Mouse (Mus musculus): ENCODE measurements around the gene Zeb2. TPM values are rescaled to one million over a fixed set of nuclear protein-coding genes. Genes with fewer than 3 reads are reported as not detected.

Zeb2 gene
- polyA plus RNA-seq, 1 experiment: 25.6 TPM

DNA sequence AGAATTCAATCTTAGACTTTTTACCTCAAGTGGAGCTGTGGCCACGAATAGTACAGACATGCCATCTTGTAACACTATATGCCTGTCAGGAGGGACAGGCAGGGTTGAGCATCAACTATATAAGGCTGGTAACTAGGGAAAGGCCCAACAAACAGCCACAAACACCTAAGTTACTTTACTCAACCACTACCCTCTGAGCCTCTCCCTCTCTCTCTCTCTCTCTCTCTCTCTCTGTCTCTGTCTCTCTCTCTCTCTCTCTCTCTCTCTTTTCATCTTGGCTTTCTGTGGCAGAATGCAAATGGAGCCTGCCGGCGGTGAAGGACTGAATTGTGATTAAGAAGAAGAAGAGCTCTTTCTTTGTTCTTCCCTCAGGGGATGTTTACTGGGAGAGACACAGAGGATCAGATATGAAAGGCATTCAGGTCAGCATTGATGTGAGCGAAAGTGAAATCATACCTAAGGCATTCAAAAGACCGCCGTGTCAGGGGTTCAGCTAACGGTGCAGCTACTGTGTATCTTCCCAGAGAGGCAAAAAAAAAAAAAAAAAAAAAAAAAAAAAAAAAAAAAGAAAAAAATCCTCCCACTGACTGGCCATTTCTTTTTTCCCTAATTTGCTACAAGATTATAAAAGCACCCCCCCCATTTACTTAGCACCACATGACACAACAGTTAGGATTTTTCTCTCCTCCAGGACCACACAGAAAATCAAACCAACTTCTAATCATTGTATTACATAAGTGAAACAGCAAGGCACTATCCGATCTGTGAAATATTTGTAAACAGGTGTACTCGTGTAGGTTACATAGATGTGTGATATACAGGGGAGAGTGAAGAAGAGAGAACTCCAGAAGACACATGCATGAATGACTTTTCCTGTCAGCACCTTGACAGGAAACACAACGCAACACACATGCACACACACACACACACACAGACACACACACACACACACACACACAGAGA, 13.9 kb downstream of the Zeb2 start:
- H3K4me1 ChIP-seq (ENCODE audit: control insufficient read depth, insufficient read depth, low read length): peaks cover 34% of the 10 kb centered on the region
- DNase-seq: no peak
- H3K27ac ChIP-seq (ENCODE audit: insufficient read depth, low read depth, low read length): peak overlapping the region; percentile 16; the same call in 1 of the 2 replicates
- no peaks in the 10 kb centered on the region for H3K27me3 ChIP-seq (replicated peaks; ENCODE audit: control insufficient read depth, insufficient read depth, low read length)
- 49% methylated on average over 10 of the region's 10 CpGs for WGBS
- TF ChIP-seq CTCF (conservative IDR thresholded peaks at IDR 0.05; ENCODE audit: insufficient read depth, insufficient read length, low read depth, low read length) (no peak), POLR2A (IDR thresholded peaks at IDR 0.05; ENCODE audit: low read depth, low read length) (no peak)
- no peaks in the 10 kb centered on the region; the same call in 1 of the 2 replicates for H3K36me3 ChIP-seq (ENCODE audit: control insufficient read depth, insufficient read depth, low read length)
- no peak overlapping the region for H3K4me3 ChIP-seq (ENCODE audit: insufficient read depth, low read depth, low read length)

- TF ChIP-seq POLR2A (IDR thresholded peaks at IDR 0.05; ENCODE audit: low read depth, low read length) (no peak), CTCF (conservative IDR thresholded peaks at IDR 0.05; ENCODE audit: insufficient read depth, insufficient read length, low read depth, low read length) (no peak)
- no peak for DNase-seq
- H3K27me3 ChIP-seq (replicated peaks; ENCODE audit: control insufficient read depth, insufficient read depth, low read length): no peaks in the 10 kb centered on the region
- no peak overlapping the region for H3K27ac ChIP-seq (ENCODE audit: insufficient read depth, low read depth, low read length)
- 74% methylated on average over 8 of the region's 8 CpGs for WGBS
- no peaks in the 10 kb centered on the region for H3K36me3 ChIP-seq (ENCODE audit: control insufficient read depth, insufficient read depth, low read length)
- peaks cover 34% of the 10 kb centered on the region for H3K4me1 ChIP-seq (ENCODE audit: control insufficient read depth, insufficient read depth, low read length)
- no peak overlapping the region for H3K4me3 ChIP-seq (ENCODE audit: insufficient read depth, low read depth, low read length)
Observed at GRCm38 (mm10) chr2:45102191-45102638, 15.0 kb downstream of the Zeb2 start.

GRCm38 (mm10) chr2:45101586-45101985, 15.6 kb downstream of the Zeb2 start:
- no peak overlapping the region for H3K4me3 ChIP-seq (ENCODE audit: insufficient read depth, low read depth, low read length)
- peaks cover 38% of the 10 kb centered on the region for H3K4me1 ChIP-seq (ENCODE audit: control insufficient read depth, insufficient read depth, low read length)
- H3K27ac ChIP-seq (ENCODE audit: insufficient read depth, low read depth, low read length): peak overlapping the region; percentile 23; the same call in 1 of the 2 replicates
- TF ChIP-seq POLR2A (IDR thresholded peaks at IDR 0.05; ENCODE audit: low read depth, low read length) (no peak), CTCF (conservative IDR thresholded peaks at IDR 0.05; ENCODE audit: insufficient read depth, insufficient read length, low read depth, low read length) (no peak)
- H3K27me3 ChIP-seq (replicated peaks; ENCODE audit: control insufficient read depth, insufficient read depth, low read length): no peaks in the 10 kb centered on the region
- DNase-seq: no peak
- no peaks in the 10 kb centered on the region for H3K36me3 ChIP-seq (ENCODE audit: control insufficient read depth, insufficient read depth, low read length)
- 80% methylated on average over 2 of the region's 2 CpGs for WGBS

DNA sequence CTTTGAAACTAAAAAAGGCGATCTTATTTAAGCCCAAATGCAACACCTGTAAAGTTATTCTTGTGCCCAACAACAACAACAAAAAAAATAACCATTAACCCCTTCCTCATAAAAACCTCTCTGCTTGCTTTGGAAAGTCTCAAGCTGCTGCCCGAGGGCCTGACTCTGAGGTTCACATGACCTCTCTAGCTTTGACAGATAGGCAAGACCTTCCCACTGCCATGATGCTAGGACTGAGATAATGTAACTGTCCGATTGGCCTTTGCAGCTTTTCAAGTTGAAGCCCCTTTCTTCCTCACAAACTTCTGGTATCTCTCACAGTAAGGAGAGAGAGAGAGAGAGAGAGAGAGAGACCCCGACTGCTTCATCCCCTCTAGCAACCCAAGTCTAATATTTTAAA, 16.2 kb downstream of the Zeb2 start:
- 70% methylated on average over 4 of the region's 4 CpGs for WGBS
- peaks cover 33% of the 10 kb centered on the region for H3K4me1 ChIP-seq (ENCODE audit: control insufficient read depth, insufficient read depth, low read length)

DNA sequence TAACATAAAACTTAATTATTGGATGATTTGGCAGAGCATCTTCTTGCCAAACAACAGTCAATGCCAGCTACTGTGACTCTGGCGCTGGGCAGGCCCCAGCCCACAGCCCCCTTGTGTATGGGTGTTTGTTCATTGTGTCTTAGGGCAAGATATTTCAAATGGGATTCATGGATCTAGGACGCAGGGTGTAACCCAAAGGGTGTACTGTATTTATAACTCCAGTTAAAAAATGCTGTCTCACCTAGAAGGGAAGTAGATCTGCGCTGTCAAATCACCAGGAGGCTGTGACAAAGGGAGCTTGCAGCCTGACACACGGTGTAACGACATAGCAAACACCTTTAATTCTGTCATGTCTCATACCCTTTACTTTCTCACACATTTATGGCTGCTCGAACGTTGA, 16.6 kb downstream of the Zeb2 start:
- H3K4me3 ChIP-seq (ENCODE audit: insufficient read depth, low read depth, low read length): no peak overlapping the region
- no peaks in the 10 kb centered on the region for H3K27me3 ChIP-seq (replicated peaks; ENCODE audit: control insufficient read depth, insufficient read depth, low read length)
- TF ChIP-seq POLR2A (IDR thresholded peaks at IDR 0.05; ENCODE audit: low read depth, low read length): no peak
- no peak for TF ChIP-seq CTCF (conservative IDR thresholded peaks at IDR 0.05; ENCODE audit: insufficient read depth, insufficient read length, low read depth, low read length)
- H3K36me3 ChIP-seq (ENCODE audit: control insufficient read depth, insufficient read depth, low read length): no peaks in the 10 kb centered on the region
- peaks cover 30% of the 10 kb centered on the region for H3K4me1 ChIP-seq (ENCODE audit: control insufficient read depth, insufficient read depth, low read length)
- DNase-seq: no peak
- peak overlapping the region; percentile 7; the same call in 1 of the 2 replicates for H3K27ac ChIP-seq (ENCODE audit: insufficient read depth, low read depth, low read length)
- WGBS: 61% methylated on average over 7 of the region's 7 CpGs

More for the DNA sequence above, 16.2 kb downstream of the Zeb2 start:
- Histone ChIP-seq H3K27ac (ENCODE audit: insufficient read depth, low read depth, low read length) (0 out of 2 replicates have a peak overlapping the region, but pooled peaks have one; percentile 7), H3K36me3 (ENCODE audit: control insufficient read depth, insufficient read depth, low read length) (no peaks in the 10 kb centered on the region), H3K27me3 (replicated peaks; ENCODE audit: control insufficient read depth, insufficient read depth, low read length) (no peaks in the 10 kb centered on the region), H3K4me3 (ENCODE audit: insufficient read depth, low read depth, low read length) (no peak overlapping the region)
- no peak for DNase-seq
- no peak for TF ChIP-seq POLR2A (IDR thresholded peaks at IDR 0.05; ENCODE audit: low read depth, low read length)
- TF ChIP-seq CTCF (conservative IDR thresholded peaks at IDR 0.05; ENCODE audit: insufficient read depth, insufficient read length, low read depth, low read length): no peak

DNA sequence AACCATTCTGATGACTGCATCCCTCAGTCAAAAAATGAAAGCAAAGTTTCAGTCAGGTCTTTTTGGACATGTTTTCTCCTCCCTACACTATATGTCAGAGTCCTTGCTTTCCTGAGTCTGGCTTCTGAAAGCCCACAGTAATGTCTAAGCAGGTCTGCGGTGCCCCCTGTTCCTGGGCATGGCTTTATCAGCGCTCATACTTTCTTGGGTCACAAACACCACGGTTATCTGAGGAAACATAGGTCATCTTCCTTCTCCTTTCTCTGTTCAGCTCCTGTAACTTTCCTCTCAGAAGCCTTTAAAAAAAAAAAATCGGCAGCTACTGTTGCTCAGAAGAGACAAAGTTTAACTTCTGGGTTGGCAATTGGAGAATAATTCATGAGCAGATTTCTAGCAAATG, 17.2 kb downstream of the Zeb2 start:
- Histone ChIP-seq H3K36me3 (ENCODE audit: control insufficient read depth, insufficient read depth, low read length) (no peaks in the 10 kb centered on the region), H3K4me3 (ENCODE audit: insufficient read depth, low read depth, low read length) (no peak overlapping the region), H3K27me3 (replicated peaks; ENCODE audit: control insufficient read depth, insufficient read depth, low read length) (no peaks in the 10 kb centered on the region), H3K4me1 (ENCODE audit: control insufficient read depth, insufficient read depth, low read length) (peaks cover 28% of the 10 kb centered on the region), H3K27ac (ENCODE audit: insufficient read depth, low read depth, low read length) (peak overlapping the region; percentile 90)
- DNase-seq: no peak
- TF ChIP-seq CTCF (conservative IDR thresholded peaks at IDR 0.05; ENCODE audit: insufficient read depth, insufficient read length, low read depth, low read length) (no peak), POLR2A (IDR thresholded peaks at IDR 0.05; ENCODE audit: low read depth, low read length) (no peak)
- 37% methylated on average over 4 of the region's 4 CpGs for WGBS

GRCm38 (mm10) chr2:45099081-45099480, 18.1 kb downstream of the Zeb2 start:
- no peak for DNase-seq
- Histone ChIP-seq H3K4me1 (ENCODE audit: control insufficient read depth, insufficient read depth, low read length) (peaks cover 28% of the 10 kb centered on the region), H3K4me3 (ENCODE audit: insufficient read depth, low read depth, low read length) (no peak overlapping the region), H3K27me3 (replicated peaks; ENCODE audit: control insufficient read depth, insufficient read depth, low read length) (no peaks in the 10 kb centered on the region), H3K27ac (ENCODE audit: insufficient read depth, low read depth, low read length) (no peak overlapping the region), H3K36me3 (ENCODE audit: control insufficient read depth, insufficient read depth, low read length) (no peaks in the 10 kb centered on the region)
- TF ChIP-seq POLR2A (IDR thresholded peaks at IDR 0.05; ENCODE audit: low read depth, low read length) (no peak), CTCF (conservative IDR thresholded peaks at IDR 0.05; ENCODE audit: insufficient read depth, insufficient read length, low read depth, low read length) (no peak)
- 68% methylated on average over 4 of the region's 4 CpGs for WGBS
